Mouse (Mus musculus) forebrain, embryonic 14.5 days (tissue): ENCODE measurements at regions not wholly inside any gene's neighbourhood (a gene's known extent, or its start where the extent isn't known, plus 50 kb on each side); places are given as distances from the start of the nearest gene placed in this dataset.

Experiments used
- ATAC-seq: fragments of 200-750 bp; cut with Nextera tagmentation; 2 replicates; pipeline ENCODE4 v1.8.0; 2017; ENCODE audit warnings: mild to moderate bottlenecking, moderate library complexity
- DNase-seq: peaks from one replicate; pipeline ENCODE4 v3.0.0-alpha.2; 2015; ENCODE audit warnings: low spot score
- H3K27ac ChIP-seq: fragments of 300-500 bp; sonication (generic); 2 replicates; pipeline ENCODE4 v1.5.1; 2014; ENCODE audit warnings: low read depth, mild to moderate bottlenecking, control low read depth, low read length, moderate library complexity
- H3K27me3 ChIP-seq: fragments of 300-500 bp; sonication (generic); replicated peaks from 2 replicates; pipeline ENCODE4 v1.6.1; 2014; ENCODE audit warnings: low read length, control low read depth, mixed read lengths; ENCODE audit not compliant: control insufficient read depth, insufficient read depth
- H3K36me3 ChIP-seq: fragments of 300-500 bp; sonication (generic); 2 replicates; pipeline ENCODE4 v1.6.1; 2014; ENCODE audit warnings: low read length, control low read depth; ENCODE audit not compliant: control insufficient read depth, insufficient read depth
- H3K4me1 ChIP-seq: fragments of 300-500 bp; sonication (generic); 2 replicates; pipeline ENCODE4 v1.6.1; 2014; ENCODE audit warnings: antibody characterized with exemption, low read length, control low read depth; ENCODE audit not compliant: control insufficient read depth, insufficient read depth
- H3K4me2 ChIP-seq: fragments of 300-500 bp; sonication (generic); 2 replicates; pipeline ENCODE4 v1.6.1; 2014; ENCODE audit warnings: mild to moderate bottlenecking, control low read depth, low read length
- H3K4me3 ChIP-seq: fragments of 300-500 bp; sonication (generic); 2 replicates; pipeline ENCODE4 v1.5.1; 2014; ENCODE audit warnings: low read depth, low read length, control low read depth
- H3K9ac ChIP-seq: fragments of 300-500 bp; sonication (generic); 2 replicates; pipeline ENCODE4 v1.6.1; 2014; ENCODE audit warnings: mild to moderate bottlenecking, low read length, control low read depth, moderate library complexity
- H3K9me3 ChIP-seq: fragments of 300-500 bp; sonication (generic); replicated peaks from 2 replicates; pipeline ENCODE4 v1.6.1; 2016; ENCODE audit warnings: low read length, control low read depth, mixed read lengths; ENCODE audit not compliant: control insufficient read depth
- WGBS: fragments of 180-500 bp; shearing (Covaris S2); extraction: QIAGEN DNeasy Blood & Tissue Kit; methylation state at CpG from one replicate; pipeline ENCODE4 v1.1.7; 2014; 5-methylcytosine and 5-hydroxymethylcytosine counted together

GRCm38 (mm10) chr11:84729189-84729588, 90.1 kb downstream of the Mrm1 start:
- Histone ChIP-seq H3K9ac (no peak overlapping the region), H3K4me1 (no peaks in the 10 kb centered on the region), H3K4me2 (no peak overlapping the region), H3K27ac (no peak overlapping the region), H3K36me3 (no peaks in the 10 kb centered on the region), H3K27me3 (peaks cover 21% of the 10 kb centered on the region; the same call in 1 of the 2 replicates), H3K9me3 (no peaks in the 10 kb centered on the region), H3K4me3 (no peak overlapping the region)
- DNase-seq (peak; percentile 49), ATAC-seq (no peak)
- 22% methylated on average over 2 of the region's 2 CpGs for WGBS

GRCm38 (mm10) chr11:84725936-84726613, 93.2 kb downstream of the Mrm1 start:
- H3K27ac ChIP-seq, result no peak overlapping the region
- no peak for DNase-seq

GRCm38 (mm10) chr11:84725177-84725792, 94.0 kb downstream of the Mrm1 start:
- H3K4me2 ChIP-seq, result no peak overlapping the region
- no peak overlapping the region for H3K27ac ChIP-seq
- WGBS, result 52% methylated on average over 11 of the region's 11 CpGs
- no peak overlapping the region for H3K4me3 ChIP-seq
- H3K27me3 ChIP-seq, result peaks cover 20% of the 10 kb centered on the region; the same call in 1 of the 2 replicates
- DNase-seq (no peak), ATAC-seq (no peak)
- no peaks in the 10 kb centered on the region for H3K4me1 ChIP-seq
- no peaks in the 10 kb centered on the region for H3K9me3 ChIP-seq
- no peaks in the 10 kb centered on the region for H3K36me3 ChIP-seq
- no peak overlapping the region for H3K9ac ChIP-seq

More at GRCm38 (mm10) chr11:84725936-84726613, 93.2 kb downstream of the Mrm1 start:
- 69% methylated on average over 18 of the region's 18 CpGs for WGBS
- no peaks in the 10 kb centered on the region for H3K4me1 ChIP-seq
- peaks cover 20% of the 10 kb centered on the region; the same call in 1 of the 2 replicates for H3K27me3 ChIP-seq
- no peaks in the 10 kb centered on the region for H3K36me3 ChIP-seq
- H3K9ac ChIP-seq, result no peak overlapping the region
- H3K4me3 ChIP-seq, result no peak overlapping the region
- no peaks in the 10 kb centered on the region for H3K9me3 ChIP-seq
- no peak for ATAC-seq
- H3K4me2 ChIP-seq, result no peak overlapping the region

- no peak overlapping the region for H3K27ac ChIP-seq
- ATAC-seq (no peak; the same call in 1 of the 2 replicates), DNase-seq (peak; percentile 45)
- H3K36me3 ChIP-seq, result no peaks in the 10 kb centered on the region
- no peaks in the 10 kb centered on the region for H3K4me1 ChIP-seq
- 5% methylated on average over 18 of the region's 18 CpGs for WGBS
- peaks cover 20% of the 10 kb centered on the region; the same call in 1 of the 2 replicates for H3K27me3 ChIP-seq
- no peaks in the 10 kb centered on the region for H3K9me3 ChIP-seq
- no peak overlapping the region for H3K4me3 ChIP-seq
- no peak overlapping the region for H3K4me2 ChIP-seq
- no peak overlapping the region for H3K9ac ChIP-seq
Observed at GRCm38 (mm10) chr11:84724080-84724479, 95.2 kb downstream of the Mrm1 start.

- H3K4me2 ChIP-seq, result no peak overlapping the region
- H3K9me3 ChIP-seq, result no peaks in the 10 kb centered on the region
- no peak overlapping the region for H3K4me3 ChIP-seq
- no peak for DNase-seq
- no peak overlapping the region for H3K9ac ChIP-seq
- ATAC-seq, result no peak
- H3K27ac ChIP-seq, result no peak overlapping the region
- no peaks in the 10 kb centered on the region for H3K4me1 ChIP-seq
- WGBS, result 54% methylated on average over 12 of the region's 12 CpGs
- H3K36me3 ChIP-seq, result no peaks in the 10 kb centered on the region
- peaks cover 20% of the 10 kb centered on the region; the same call in 1 of the 2 replicates for H3K27me3 ChIP-seq
Observed at GRCm38 (mm10) chr11:84722658-84723201, 96.6 kb downstream of the Mrm1 start.

- DNase-seq (no peak), ATAC-seq (no peak)
- Histone ChIP-seq H3K4me3 (no peak overlapping the region), H3K27ac (no peak overlapping the region), H3K9me3 (no peaks in the 10 kb centered on the region), H3K9ac (no peak overlapping the region), H3K36me3 (no peaks in the 10 kb centered on the region), H3K4me1 (no peaks in the 10 kb centered on the region), H3K4me2 (no peak overlapping the region), H3K27me3 (peaks cover 16% of the 10 kb centered on the region; the same call in 1 of the 2 replicates)
- WGBS, result 33% methylated on average over 3 of the region's 3 CpGs
Observed at GRCm38 (mm10) chr11:84721979-84722378, 97.3 kb downstream of the Mrm1 start.

GRCm38 (mm10) chr11:84721150-84721549, 98.2 kb downstream of the Mrm1 start:
- Histone ChIP-seq H3K4me1 (no peaks in the 10 kb centered on the region), H3K9ac (no peak overlapping the region), H3K27me3 (peaks cover 16% of the 10 kb centered on the region; the same call in 1 of the 2 replicates), H3K27ac (no peak overlapping the region), H3K36me3 (no peaks in the 10 kb centered on the region), H3K4me2 (no peak overlapping the region), H3K4me3 (no peak overlapping the region), H3K9me3 (no peaks in the 10 kb centered on the region)
- ATAC-seq (no peak), DNase-seq (no peak)
- 70% methylated on average over 2 of the region's 2 CpGs for WGBS

- no peak overlapping the region for H3K4me3 ChIP-seq
- no peak for ATAC-seq
- 86% methylated on average over 1 of the region's 1 CpGs for WGBS
- H3K27me3 ChIP-seq, result peaks cover 12% of the 10 kb centered on the region; the same call in 1 of the 2 replicates
- no peak overlapping the region for H3K27ac ChIP-seq
- no peak overlapping the region for H3K4me2 ChIP-seq
- H3K36me3 ChIP-seq, result no peaks in the 10 kb centered on the region
- DNase-seq, result no peak
- H3K9ac ChIP-seq, result no peak overlapping the region
- no peaks in the 10 kb centered on the region for H3K4me1 ChIP-seq
- no peaks in the 10 kb centered on the region for H3K9me3 ChIP-seq
Observed at GRCm38 (mm10) chr11:84719781-84720180, 99.5 kb downstream of the Mrm1 start.

- Histone ChIP-seq H3K4me1 (peaks cover 9% of the 10 kb centered on the region), H3K9ac (no peak overlapping the region)
- WGBS, result 93% methylated on average over 6 of the region's 6 CpGs
Observed at GRCm38 (mm10) chr11:84712731-84713130, 106.6 kb downstream of the Mrm1 start.

More at GRCm38 (mm10) chr11:84712731-84713130, 106.6 kb downstream of the Mrm1 start:
- H3K4me3 ChIP-seq, result no peak overlapping the region
- ATAC-seq (no peak), DNase-seq (no peak)
- no peaks in the 10 kb centered on the region for H3K36me3 ChIP-seq
- H3K27ac ChIP-seq, result no peak overlapping the region
- H3K9me3 ChIP-seq, result no peaks in the 10 kb centered on the region
- no peak overlapping the region for H3K4me2 ChIP-seq
- peaks cover 21% of the 10 kb centered on the region for H3K27me3 ChIP-seq
